ENCODE assay signal across 6 mouse cellular contexts in genomic region chr17:91551058-91551691, GRCm38 (mm10).
DNase-seq lines count a peak whose midpoint lies in the region; ATAC-seq and TF ChIP-seq lines count a peak whose summit lies in the region.
"Not testable (repeated sequence)": the region's sequence is repeated elsewhere in the genome, so short reads cannot be mapped to it uniquely, and the experiment has no call there.

No protein-coding gene starts in this region.

- not testable (repeated sequence) for H3K9ac ChIP-seq in hindbrain, embryonic 14.5 days; limb, embryonic 12.5 days (replicated peaks); limb, embryonic 14.5 days (ENCODE audit: low read depth, low read length, severe bottlenecking); lung, embryonic 14.5 days; lung, embryonic 16.5 days (ENCODE audit: low read length); neural tube, embryonic 14.5 days (replicated peaks; ENCODE audit: low read depth, low read length)

- WGBS in hindbrain, embryonic 14.5 days, result 78% methylated on average over 5 of the region's 9 CpGs
- WGBS in limb, embryonic 12.5 days, result 82% methylated on average over 5 of the region's 9 CpGs
- 53% methylated on average over 4 of the region's 9 CpGs for WGBS in limb, embryonic 14.5 days
- WGBS in lung, embryonic 14.5 days, result 76% methylated on average over 5 of the region's 9 CpGs
- 54% methylated on average over 4 of the region's 9 CpGs for WGBS in lung, embryonic 16.5 days
- 82% methylated on average over 5 of the region's 9 CpGs for WGBS in neural tube, embryonic 14.5 days

- not testable (repeated sequence) for TF ChIP-seq CTCF in lung, embryonic 14.5 days (IDR thresholded peaks at IDR 0.05; ENCODE audit: low read depth)

- H3K9me3 ChIP-seq in hindbrain, embryonic 14.5 days (ENCODE audit: control insufficient read depth, low read length); limb, embryonic 12.5 days; limb, embryonic 14.5 days (ENCODE audit: control insufficient read depth, low read length); lung, embryonic 14.5 days (ENCODE audit: low read depth, low read length); lung, embryonic 16.5 days (ENCODE audit: control insufficient read depth, low read length); neural tube, embryonic 14.5 days (ENCODE audit: control insufficient read depth, low read length): not testable (repeated sequence)

- not testable (repeated sequence) for TF ChIP-seq POLR2A in limb, embryonic 14.5 days (IDR thresholded peaks at IDR 0.05; ENCODE audit: borderline replicate concordance, extremely low read depth, insufficient read depth, insufficient read length)

- H3K27ac ChIP-seq in hindbrain, embryonic 14.5 days; limb, embryonic 12.5 days; limb, embryonic 14.5 days (replicated peaks; ENCODE audit: low read depth, low read length); lung, embryonic 14.5 days (ENCODE audit: low read depth); lung, embryonic 16.5 days (ENCODE audit: low read length); neural tube, embryonic 14.5 days (ENCODE audit: low read depth, low read length): not testable (repeated sequence)

- H3K4me1 ChIP-seq in hindbrain, embryonic 14.5 days (replicated peaks; ENCODE audit: control insufficient read depth, insufficient read depth, low read length); limb, embryonic 12.5 days (replicated peaks); limb, embryonic 14.5 days (ENCODE audit: control insufficient read depth, insufficient read depth, low read length); lung, embryonic 14.5 days (ENCODE audit: insufficient read depth); lung, embryonic 16.5 days (replicated peaks; ENCODE audit: control insufficient read depth, insufficient read depth, low read length); neural tube, embryonic 14.5 days (ENCODE audit: control insufficient read depth, insufficient read depth, low read length): not testable (repeated sequence)

- not testable (repeated sequence) for H3K27me3 ChIP-seq in hindbrain, embryonic 14.5 days (ENCODE audit: control insufficient read depth, insufficient read depth, low read length); limb, embryonic 12.5 days; limb, embryonic 14.5 days (ENCODE audit: control insufficient read depth, insufficient read depth, low read length); lung, embryonic 14.5 days (ENCODE audit: insufficient read depth, low read length); lung, embryonic 16.5 days (ENCODE audit: control insufficient read depth, insufficient read depth, low read depth, low read length); neural tube, embryonic 14.5 days (ENCODE audit: control insufficient read depth, insufficient read depth, low read length)

- ATAC-seq in hindbrain, embryonic 14.5 days (ENCODE audit: low FRiP score), result peak; percentile 31; the same call in 1 of the 2 replicates
- peak; percentile 52 for ATAC-seq in limb, embryonic 12.5 days (ENCODE audit: insufficient number of reproducible peaks, insufficient read depth, low FRiP score, low TSS enrichment, low read depth)
- peak; percentile 89 for ATAC-seq in limb, embryonic 14.5 days (ENCODE audit: low FRiP score, low read depth)
- peak; percentile 58; the same call in 1 of the 2 replicates for ATAC-seq in lung, embryonic 14.5 days (ENCODE audit: insufficient read depth)
- ATAC-seq in lung, embryonic 16.5 days (ENCODE audit: low read depth), result peak; percentile 86
- peak; percentile 56; the same call in 1 of the 2 replicates for ATAC-seq in neural tube, embryonic 14.5 days (ENCODE audit: low read depth)

- not testable (repeated sequence) for DNase-seq in hindbrain, embryonic 14.5 days (ENCODE audit: low spot score); limb, embryonic 14.5 days (ENCODE audit: low spot score); lung, embryonic 14.5 days

- not testable (repeated sequence) for H3K36me3 ChIP-seq in hindbrain, embryonic 14.5 days (replicated peaks; ENCODE audit: control insufficient read depth, insufficient read depth); limb, embryonic 12.5 days; limb, embryonic 14.5 days (ENCODE audit: control insufficient read depth, insufficient read depth, low read length); lung, embryonic 14.5 days (ENCODE audit: insufficient read depth); lung, embryonic 16.5 days (ENCODE audit: control insufficient read depth, insufficient read depth, low read length); neural tube, embryonic 14.5 days (ENCODE audit: control insufficient read depth, insufficient read depth, low read length)

- H3K4me3 ChIP-seq in hindbrain, embryonic 14.5 days (replicated peaks; ENCODE audit: low read length); limb, embryonic 12.5 days (replicated peaks); limb, embryonic 14.5 days (replicated peaks; ENCODE audit: low read length); lung, embryonic 14.5 days (ENCODE audit: low read depth, low read length); lung, embryonic 16.5 days (ENCODE audit: low read length); neural tube, embryonic 14.5 days (ENCODE audit: low read depth, low read length): not testable (repeated sequence)

- H3K4me2 ChIP-seq in hindbrain, embryonic 14.5 days (replicated peaks); limb, embryonic 12.5 days; limb, embryonic 14.5 days (replicated peaks; ENCODE audit: low read depth, low read length, severe bottlenecking); lung, embryonic 14.5 days; lung, embryonic 16.5 days (ENCODE audit: low read depth, low read length); neural tube, embryonic 14.5 days (ENCODE audit: low read depth, low read length): not testable (repeated sequence)

Comparison
In these comparisons a context has a peak if more than half of its experiments do, and no peak if none do; other contexts are left out.
1. ATAC-seq: peak in every context shown above with its lines; median percentile 89 in limb, embryonic 14.5 days; 86 in lung, embryonic 16.5 days; 58 in lung, embryonic 14.5 days; 56 in neural tube, embryonic 14.5 days; 52 in limb, embryonic 12.5 days; 31 in hindbrain, embryonic 14.5 days.